Mouse (Mus musculus) MEL (cell line): Measurements from ENCODE around the gene Txndc5.

Experiments used
- CHD1 ChIP-seq: IDR thresholded peaks from 2 replicates; pipeline ENCODE4 v1.6.1; 2012; ENCODE audit warnings: low read depth, mild to moderate bottlenecking, inconsistent platforms, low read length, improper control_type of control experiment
- CTCF ChIP-seq, 3 experiments: IDR thresholded peaks in 2 of 3; conservative IDR thresholded peaks in 1 of 3; 2 replicates each; pipeline ENCODE4 v1.5.1; 2011 to 2012; ENCODE audit warnings: low read length in 3 of 3, low read depth in 2 of 3, mild to moderate bottlenecking in 2 of 3, improper control_type of control experiment in 1 of 3, inconsistent platforms in 1 of 3, mixed read lengths in 1 of 3, moderate library complexity in 1 of 3; ENCODE audit not compliant: control insufficient read depth in 1 of 3, insufficient read depth in 1 of 3, poor library complexity in 1 of 3, severe bottlenecking in 1 of 3
- GATA1 ChIP-seq: IDR thresholded peaks from 2 replicates; pipeline ENCODE4 v1.6.1; 2011; ENCODE audit warnings: low read depth, low read length, improper control_type of control experiment
- HCFC1 ChIP-seq: IDR thresholded peaks from 2 replicates; pipeline ENCODE4 v1.6.1; 2012; ENCODE audit warnings: low read depth, mild to moderate bottlenecking, inconsistent platforms, low read length, improper control_type of control experiment, moderate library complexity
- MAFK ChIP-seq: IDR thresholded peaks from 2 replicates; pipeline ENCODE4 v1.6.1; 2011; ENCODE audit warnings: low read depth, mild to moderate bottlenecking, low read length, improper control_type of control experiment, borderline replicate concordance
- MAX ChIP-seq: IDR thresholded peaks from 2 replicates; pipeline ENCODE4 v1.6.1; 2011; ENCODE audit warnings: low read length, improper control_type of control experiment
- NELFE ChIP-seq: IDR thresholded peaks from 2 replicates; pipeline ENCODE4 v1.6.1; 2011; ENCODE audit warnings: low read depth, low read length, improper control_type of control experiment
- POLR2A ChIP-seq, 2 experiments: IDR thresholded peaks; 2 replicates each; pipeline ENCODE4 v1.6.1; 2011 to 2012; ENCODE audit warnings: low read length in 2 of 2, mild to moderate bottlenecking in 2 of 2, control low read depth in 1 of 2, improper control_type of control experiment in 1 of 2, low read depth in 1 of 2, moderate library complexity in 1 of 2; ENCODE audit not compliant: control insufficient read depth in 1 of 2, insufficient read depth in 1 of 2, poor library complexity in 1 of 2
- POLR2AphosphoS5 ChIP-seq: IDR thresholded peaks from 2 replicates; pipeline ENCODE4 v1.6.1; 2012; ENCODE audit warnings: low read depth, borderline replicate concordance, mild to moderate bottlenecking, inconsistent platforms, low read length, moderate library complexity, mixed read lengths
- TBP ChIP-seq: IDR thresholded peaks from 2 replicates; pipeline ENCODE4 v1.8.0; 2011; ENCODE audit warnings: low read depth, low read length, improper control_type of control experiment
- TCF12 ChIP-seq: IDR thresholded peaks from 2 replicates; pipeline ENCODE4 v1.6.1; 2014; ENCODE audit warnings: low read depth, mild to moderate bottlenecking, inconsistent platforms, low read length, improper control_type of control experiment, moderate library complexity
- UBTF ChIP-seq: IDR thresholded peaks from 2 replicates; pipeline ENCODE4 v1.6.1; 2012; ENCODE audit warnings: low read depth, mild to moderate bottlenecking, inconsistent platforms, low read length, improper control_type of control experiment, moderate library complexity, borderline replicate concordance; ENCODE audit not compliant: insufficient read depth
- USF2 ChIP-seq, 2 experiments: IDR thresholded peaks; 2 replicates each; pipeline ENCODE4 v1.6.1; 2011 to 2012; ENCODE audit warnings: improper control_type of control experiment in 2 of 2, low read length in 2 of 2, borderline replicate concordance in 1 of 2, inconsistent platforms in 1 of 2, low read depth in 1 of 2, mild to moderate bottlenecking in 1 of 2; ENCODE audit not compliant: insufficient read depth in 1 of 2

- no peak for TF ChIP-seq UBTF
- TF ChIP-seq CTCF (IDR thresholded peaks at IDR 0.05 in 2 of 3, conservative IDR thresholded peaks at IDR 0.05 in 1 of 3; ENCODE audit: control insufficient read depth in 1 of 3, insufficient read depth in 1 of 3, low read depth in 2 of 3, low read length in 3 of 3, poor library complexity in 1 of 3, severe bottlenecking in 1 of 3) = peak; percentile 15 to 60 (median 47); a peak in 4 of 6 replicates
- no peak for TF ChIP-seq USF2 (IDR thresholded peaks at IDR 0.05; ENCODE audit: borderline replicate concordance in 1 of 2, insufficient read depth in 1 of 2, low read depth in 1 of 2, low read length in 2 of 2)
- TF ChIP-seq TBP = no peak
- no peak for TF ChIP-seq MAFK
- TF ChIP-seq HCFC1 = no peak
- TF ChIP-seq TCF12 = no peak
- no peak for TF ChIP-seq POLR2A (IDR thresholded peaks at IDR 0.05; ENCODE audit: control insufficient read depth in 1 of 2, insufficient read depth in 1 of 2, low read depth in 1 of 2, low read length in 2 of 2, poor library complexity in 1 of 2)
- no peak for TF ChIP-seq GATA1
- no peak for TF ChIP-seq POLR2AphosphoS5
- TF ChIP-seq CHD1 = no peak
- TF ChIP-seq MAX = no peak
- no peak for TF ChIP-seq NELFE
These were observed 22.3 kb downstream of the Txndc5 start for GRCm38 (mm10) chr13:38506320-38506719.
